Mouse (Mus musculus): Measurements from ENCODE around the gene Mrps31.

Gene Mrps31

DNA sequence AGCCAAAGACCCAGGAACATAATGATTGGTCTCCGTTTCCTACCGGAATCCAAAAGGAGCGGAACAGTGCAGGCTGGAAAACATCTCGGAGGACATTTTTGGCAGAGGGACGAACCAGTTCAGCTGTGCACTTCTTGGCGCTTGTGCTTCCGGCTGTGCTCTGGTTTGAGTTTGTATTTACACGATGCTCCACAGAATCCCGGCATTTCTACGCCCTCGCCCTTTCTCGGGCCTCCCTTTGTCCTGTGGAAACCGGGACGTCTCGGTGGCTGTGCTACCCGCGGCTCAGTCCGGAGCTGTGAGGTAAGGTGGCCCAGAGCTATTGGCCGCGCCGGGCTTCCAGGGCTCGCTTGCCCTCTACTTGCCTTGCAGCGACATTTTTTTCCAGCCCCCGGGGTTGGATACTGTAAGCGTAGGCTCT, at the start of gene Mrps31:
Gene Mrps31, plus strand, starts transcription at position 80 of the 421 bp plus-strand sequence.
- peak; percentile 88 for DNase-seq (ENCODE audit: low spot score)

DNA sequence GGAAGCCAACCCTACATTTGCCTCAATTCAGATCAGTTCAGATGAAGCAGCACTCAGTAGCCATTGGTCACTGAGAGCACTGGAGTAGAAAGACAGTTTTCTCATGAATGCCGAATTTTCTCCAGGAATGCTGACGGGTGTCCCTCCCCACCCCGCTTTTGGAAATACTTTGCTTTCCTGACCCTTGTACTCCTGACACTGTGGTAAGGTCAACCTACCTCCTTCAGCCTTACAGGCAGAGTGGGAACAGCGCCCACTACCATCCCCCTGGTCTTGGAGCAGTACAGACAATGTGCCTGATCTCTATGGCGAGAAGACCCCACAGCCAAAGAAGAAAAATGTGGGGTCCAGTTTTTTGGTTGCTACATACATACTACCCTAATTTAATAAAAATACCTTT, 34.9 kb upstream of the Mrps31 start:
- no peak for DNase-seq (ENCODE audit: low spot score)

DNA sequence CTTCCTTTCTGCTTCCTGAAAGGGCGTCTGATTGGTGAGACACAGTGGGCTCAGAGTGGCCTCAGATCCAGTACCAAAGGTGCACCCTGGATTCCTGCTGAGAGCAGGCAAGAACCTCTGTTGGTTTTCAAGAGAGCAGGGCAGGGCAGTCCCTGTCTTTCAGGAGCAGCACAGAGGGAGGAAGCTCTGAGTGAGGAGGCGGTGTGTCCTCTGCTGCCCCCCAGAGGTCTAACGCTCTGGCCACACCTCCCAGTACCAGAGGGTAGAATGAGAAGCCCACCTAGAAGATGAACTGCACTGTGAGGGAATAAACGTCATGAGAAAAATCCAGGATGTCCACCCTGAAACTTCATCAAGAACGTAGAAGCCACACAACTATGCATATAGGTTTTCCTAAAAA, 34.3 kb upstream of the Mrps31 start:
- DNase-seq (ENCODE audit: low spot score): peak; percentile 61

DNA sequence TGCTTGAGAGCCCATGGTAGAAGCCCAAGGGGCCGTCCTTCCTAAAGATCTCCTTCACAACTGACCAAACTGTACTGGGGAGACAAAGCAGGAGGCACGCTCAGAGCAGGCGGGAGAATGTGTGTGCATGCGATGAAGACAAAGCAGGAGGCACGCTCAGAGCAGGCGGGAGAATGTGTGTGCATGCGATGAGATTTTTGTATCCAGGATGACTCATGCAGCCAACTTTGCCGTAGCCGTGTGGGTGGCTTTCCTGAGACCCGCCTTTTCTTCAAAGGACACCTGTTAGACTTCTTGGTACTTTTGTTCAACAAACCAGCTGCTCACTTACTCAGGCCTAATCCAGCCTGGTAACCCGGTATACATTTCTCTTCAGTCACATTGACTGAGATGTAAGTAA, 30.2 kb upstream of the Mrps31 start:
- DNase-seq (ENCODE audit: low spot score): no peak

DNA sequence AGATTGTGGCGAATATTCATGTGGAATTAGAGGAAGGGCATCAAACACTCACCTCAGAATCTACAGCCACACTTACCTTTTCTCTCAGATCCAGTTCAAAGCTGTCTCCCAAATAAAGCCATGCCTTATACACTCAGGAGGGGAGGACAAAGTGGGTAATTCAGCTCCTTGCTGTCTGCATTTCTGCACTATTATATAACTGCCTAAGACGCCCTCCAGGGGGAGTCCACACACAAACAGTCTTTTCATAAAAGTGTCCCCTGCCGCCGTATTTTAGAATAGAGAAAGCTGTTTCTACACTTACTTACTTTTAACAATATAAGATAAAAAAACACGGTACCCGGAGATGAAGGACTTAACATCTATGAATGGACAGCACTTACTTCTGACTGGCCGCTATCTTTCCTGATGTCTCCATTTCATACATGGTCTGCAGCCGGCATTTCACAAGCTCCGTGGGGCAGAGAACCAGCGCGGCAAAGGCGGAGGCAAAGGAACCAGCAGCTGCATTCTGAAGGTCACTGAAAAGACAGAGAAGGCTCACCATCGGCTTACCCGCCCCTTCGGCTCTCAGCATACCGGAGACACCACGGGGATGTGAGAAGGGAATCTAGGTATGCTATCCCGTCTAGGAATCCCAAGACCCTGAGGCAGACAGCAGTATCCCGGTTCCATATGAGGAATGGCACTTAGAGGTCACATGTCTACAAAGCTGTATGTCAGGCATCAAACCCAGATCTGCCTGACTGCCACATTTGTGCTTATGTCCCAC, 28.2 kb upstream of the Mrps31 start:
- no peak for DNase-seq (ENCODE audit: low spot score)

DNA sequence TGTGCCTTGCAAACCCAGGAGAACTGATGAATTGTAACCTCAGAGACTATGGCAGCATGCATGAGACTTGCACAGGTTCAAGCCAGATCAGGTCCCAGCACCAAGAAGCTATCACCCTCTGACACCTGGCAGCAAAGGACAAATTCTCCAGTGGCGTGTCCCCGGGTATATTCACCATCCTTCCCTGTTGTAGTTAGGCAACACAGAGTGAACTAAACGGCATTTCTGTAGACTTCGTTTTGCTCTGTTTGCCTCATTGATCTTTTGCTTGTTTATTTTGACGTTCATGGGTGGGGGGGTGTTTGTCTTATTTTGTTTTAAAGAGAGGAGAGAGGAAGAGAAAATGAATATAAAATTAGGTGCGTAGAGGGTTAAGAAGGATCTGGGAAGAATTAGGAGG, 26.0 kb upstream of the Mrps31 start:
- no peak for DNase-seq (ENCODE audit: low spot score)

DNA sequence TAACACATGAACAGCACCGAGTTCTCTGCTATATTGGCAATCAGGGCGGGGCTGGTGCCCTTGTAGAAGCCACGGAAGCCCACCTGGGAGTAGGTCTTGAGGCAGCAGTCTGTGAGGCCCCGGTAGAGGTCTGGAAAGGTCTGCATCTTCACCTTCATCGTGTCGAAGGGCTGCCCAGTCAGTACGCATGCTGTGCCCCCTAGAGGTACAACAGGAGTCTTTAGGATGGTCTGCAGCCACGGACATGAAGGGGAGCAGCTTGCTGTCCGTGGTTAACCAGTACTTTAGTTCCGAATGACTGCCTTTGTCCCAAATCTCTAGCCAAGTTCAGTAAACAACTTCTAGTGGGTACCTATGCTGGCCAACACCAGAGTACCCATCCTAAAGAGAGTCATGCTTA, 21.3 kb upstream of the Mrps31 start:
- no peak for DNase-seq (ENCODE audit: low spot score)

DNA sequence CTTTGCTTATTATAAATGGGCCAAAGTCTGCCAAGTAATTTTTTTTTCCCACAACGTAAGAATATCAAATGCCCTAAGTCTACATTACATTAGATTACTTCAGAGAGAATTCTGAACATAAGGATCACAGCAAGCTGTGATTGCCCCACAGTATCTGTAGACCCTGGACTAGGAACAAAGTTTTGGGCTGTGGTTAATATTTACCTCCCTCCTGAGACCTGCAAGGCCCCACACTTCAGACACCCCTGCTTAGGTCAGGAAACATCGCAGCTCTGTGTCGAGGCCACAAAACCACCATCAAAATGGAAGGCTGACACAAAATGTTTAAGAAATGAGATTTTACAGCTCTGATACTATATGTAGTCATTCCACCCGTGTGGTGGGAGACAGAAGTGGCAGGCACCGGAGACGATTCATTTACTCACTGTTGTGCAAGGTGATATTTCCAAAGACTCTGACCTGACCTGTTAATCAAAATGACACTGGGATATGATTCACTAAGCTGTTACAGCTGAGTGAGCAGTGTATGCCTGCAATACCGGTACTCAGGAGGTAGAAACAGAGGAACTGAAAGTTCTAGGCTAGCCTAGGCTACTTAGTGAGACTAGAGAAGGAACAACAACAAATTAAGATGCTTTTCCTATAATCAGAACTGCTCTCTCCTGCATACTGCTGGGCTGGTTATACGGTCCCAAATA, 20.2 kb upstream of the Mrps31 start:
- no peak for DNase-seq (ENCODE audit: low spot score)

DNA sequence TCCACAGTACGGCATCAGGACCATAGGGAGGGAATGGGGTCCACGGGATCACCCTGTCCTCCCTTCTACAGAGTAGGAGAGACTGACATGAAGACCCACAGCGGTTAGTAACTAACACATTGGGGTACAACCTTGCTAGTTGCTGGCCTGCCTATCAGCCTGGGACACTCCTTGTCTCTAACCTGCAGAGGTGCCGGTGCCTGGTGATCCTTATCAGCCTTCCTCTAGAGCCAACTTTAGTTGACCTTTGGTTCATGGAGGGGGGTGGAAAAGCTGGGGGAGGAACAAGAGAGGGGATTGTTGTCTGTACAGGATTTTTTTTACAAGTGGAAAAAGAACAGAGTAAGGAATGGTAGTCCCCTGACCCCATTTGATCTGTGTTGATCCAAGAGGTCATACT, 16.7 kb upstream of the Mrps31 start:
- no peak for DNase-seq (ENCODE audit: low spot score)

DNA sequence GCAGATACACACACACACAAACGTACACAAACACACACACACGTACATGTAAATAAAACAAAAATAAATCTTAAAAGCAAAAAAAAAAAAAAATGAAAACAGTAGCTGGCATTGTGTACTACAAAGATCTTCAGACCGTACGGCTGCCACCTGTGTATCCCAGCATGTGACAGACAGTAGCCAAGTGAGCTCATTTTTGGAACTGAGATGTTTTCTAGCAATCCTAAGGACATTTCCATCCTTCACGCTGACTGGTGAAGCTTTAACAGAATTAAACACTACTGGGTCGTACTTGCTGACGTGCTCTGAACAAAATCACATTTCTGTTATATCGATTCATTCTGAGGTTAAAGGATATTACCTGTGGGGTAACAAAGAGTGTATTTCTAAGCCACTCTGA, 15.9 kb upstream of the Mrps31 start:
- no peak for DNase-seq (ENCODE audit: low spot score)

DNA sequence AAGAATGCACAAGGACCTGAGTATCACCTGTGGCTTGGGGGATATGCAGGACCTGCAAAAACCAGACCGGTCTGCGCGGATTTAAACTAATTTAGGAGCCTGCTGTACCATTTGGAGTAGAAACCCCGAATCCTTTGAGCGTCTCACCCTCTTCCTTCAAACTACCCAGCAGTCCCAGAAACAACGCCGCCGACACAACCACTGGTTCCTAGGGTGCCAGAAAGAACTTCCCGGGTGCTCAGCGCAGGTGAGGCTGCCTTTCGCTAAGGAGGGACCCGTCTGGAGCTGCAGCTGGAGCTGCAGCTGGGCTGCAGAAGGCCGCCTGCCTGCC, 13.4 kb upstream of the Mrps31 start:
- no peak for DNase-seq (ENCODE audit: low spot score)

DNA sequence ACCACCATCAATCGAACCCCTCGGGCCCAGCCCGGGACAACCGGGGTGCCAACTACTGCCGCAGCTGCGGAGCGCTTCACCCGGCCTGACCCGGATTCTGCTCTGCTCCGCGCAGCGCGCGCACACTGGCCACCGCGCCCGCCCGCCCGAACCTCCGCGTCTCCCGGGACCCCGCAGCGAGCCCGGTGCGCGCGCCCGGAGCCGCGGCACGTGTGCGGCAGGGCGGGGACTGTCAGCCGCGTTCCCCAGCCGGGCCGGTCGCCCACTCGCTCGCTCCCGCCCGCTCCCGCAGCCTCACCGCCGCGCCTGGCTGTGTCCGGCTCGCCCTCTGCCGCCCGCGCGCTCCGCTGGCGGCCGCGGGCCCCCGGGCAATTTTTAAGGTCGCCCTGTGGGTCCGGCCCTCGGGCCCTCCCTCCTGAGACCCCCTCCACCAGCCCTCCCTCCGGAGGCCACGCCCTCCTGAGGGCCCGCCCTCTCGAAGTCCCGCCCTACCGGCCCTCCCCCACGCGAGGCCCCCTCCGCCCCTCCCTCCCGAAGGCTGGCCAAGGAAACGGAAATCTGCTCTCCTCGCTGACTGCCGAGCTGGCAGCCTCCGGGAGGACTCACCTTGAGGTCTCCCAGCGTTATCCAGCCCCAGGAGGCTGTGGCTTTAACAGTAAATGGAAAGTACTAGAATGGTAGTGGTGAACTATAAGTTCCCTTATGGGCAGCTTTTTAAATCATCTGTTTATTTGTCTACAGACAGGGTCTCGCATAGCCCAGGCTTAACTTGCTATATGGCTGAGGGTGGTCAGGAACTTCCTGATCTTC, 12.8 kb upstream of the Mrps31 start, which contains the start of gene Slc25a15:
Gene Slc25a15, minus strand, starts transcription at position 456 of the 810 bp plus-strand sequence.
- peak; percentile 84 for DNase-seq (ENCODE audit: low spot score)

DNA sequence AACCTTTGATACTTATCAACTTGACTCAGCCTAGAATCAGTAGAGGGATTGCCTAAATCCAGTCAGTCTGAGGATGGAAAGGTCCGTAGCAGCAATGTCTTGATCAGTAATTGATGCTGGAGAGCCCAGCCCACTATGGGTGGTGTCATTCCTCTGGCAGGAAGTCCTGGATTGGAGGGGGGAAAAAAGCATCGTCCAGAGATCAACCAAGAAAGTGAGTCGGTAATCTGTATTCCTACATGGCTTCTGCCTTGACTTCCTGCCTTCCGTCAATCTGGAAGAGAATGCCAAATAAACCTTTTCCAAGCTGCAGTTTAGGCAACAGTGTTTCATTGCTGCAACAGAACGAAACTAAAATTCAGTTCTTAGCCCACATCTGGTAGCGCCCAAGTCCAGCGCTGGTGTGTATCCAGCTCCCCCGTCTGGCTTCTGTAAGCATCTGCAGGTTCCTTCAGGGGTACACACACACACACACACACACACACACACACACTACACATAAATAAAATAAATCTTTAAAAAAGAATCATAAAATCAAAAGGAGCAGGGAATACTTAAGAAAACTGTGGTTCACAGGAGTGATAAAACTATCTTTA, 11.8 kb upstream of the Mrps31 start:
- DNase-seq (ENCODE audit: low spot score): no peak

DNA sequence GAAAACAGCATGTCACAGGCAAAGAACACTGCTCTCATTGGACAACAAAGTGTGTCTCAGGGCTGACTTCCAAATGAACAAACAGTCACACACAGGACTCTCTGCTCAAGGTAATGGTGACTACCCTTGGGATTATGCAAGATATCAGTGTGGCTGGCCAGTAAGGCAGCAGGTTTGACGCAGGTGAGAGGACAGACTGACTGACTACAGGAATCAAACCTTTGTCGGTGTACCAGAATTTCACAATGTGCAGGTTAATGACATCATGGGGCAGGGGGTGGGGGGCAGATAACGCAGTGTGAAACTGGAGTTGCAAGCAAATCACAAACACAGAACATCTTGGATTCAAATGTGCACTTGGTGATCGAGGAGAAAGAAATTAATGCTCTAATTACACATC, 10.6 kb upstream of the Mrps31 start:
- no peak for DNase-seq (ENCODE audit: low spot score)

DNA sequence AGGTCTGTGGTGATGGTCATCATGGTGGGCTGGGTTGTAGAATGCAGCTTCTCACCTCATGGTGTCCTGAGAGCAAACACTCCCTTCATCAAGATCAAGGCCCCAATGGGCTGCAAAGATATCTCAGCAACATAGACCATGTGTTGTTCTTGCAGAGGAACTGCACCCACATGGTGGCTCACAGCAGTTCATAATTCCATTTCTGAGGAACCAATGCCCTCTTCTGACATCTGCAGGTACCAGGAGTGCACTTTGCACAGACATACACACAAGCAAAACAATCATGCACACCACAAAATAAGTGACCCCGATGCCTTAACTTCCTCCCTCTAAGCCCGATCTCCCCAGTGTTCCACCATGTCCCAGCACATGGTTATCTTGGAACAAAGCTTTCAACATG, 7.9 kb upstream of the Mrps31 start:
- no peak for DNase-seq (ENCODE audit: low spot score)

DNA sequence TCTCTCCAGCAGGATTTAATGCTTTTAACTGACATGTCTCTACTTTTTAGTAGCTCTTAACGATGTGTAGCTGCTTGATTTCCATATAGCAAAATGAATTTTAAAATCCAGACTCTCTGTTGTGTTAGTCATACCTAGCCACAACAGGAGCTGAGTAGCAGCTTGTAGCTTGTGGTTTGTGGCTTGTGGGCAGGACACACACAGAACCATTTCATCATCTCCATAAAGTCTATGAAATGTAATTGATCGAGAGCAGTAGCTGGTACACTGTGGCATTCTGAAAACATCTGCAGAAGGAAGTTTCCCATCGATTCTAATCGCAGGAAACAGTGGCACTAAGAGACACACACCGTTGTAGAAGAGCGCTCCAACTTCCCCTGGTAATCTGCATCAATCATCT, 5.4 kb upstream of the Mrps31 start:
- DNase-seq (ENCODE audit: low spot score): no peak

DNA sequence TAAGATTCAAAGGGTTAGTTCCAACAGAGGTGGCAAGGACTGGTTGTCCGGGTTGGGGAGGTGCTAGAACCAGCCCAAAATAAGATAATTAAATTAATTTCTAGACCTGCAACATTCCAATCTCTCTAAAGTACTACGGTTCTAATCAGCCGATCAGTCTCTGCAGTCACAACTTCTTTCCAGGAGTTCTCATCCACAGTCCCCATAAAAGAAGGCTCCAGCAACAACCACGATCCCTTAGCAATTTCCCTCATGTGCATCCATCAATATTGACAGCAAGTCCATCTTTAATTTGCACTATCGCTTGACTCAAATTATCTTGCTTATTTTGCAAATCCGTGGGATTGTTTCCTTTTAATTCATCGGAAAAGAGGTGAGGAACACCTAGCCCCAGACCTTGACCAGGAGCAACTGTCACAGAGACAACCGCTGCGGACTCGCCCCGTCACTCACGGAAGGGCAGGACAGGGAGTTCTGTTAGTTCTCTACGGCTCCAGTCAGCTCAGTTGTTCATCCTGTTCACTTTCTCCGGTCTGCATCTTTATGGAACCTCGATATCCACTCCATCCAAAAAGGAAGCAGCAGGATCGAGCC, 376 bp upstream of the Mrps31 start:
- no peak for DNase-seq (ENCODE audit: low spot score)

DNA sequence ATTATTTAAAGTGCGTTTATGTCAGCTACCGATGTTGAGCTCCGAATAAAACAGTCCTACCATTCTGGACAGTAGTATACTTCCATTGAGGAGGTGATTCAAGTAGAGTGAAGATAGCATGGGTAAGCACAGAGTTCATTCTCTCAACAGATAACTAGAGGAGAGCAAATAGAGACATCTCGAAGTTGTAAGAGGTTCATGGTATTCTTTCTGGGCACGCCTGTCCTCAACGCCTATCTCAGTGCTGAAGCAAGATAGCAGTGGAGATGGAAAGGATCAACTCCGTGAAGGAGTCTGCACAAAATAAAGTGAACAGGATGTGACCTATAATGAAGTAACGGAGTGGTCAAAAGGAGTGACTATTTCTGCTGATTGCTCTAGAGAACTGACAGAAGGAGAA, 810 bp downstream of the Mrps31 start:
- no peak for DNase-seq (ENCODE audit: low spot score)

Data from lung, postnatal 25 days (tissue).